Mouse (Mus musculus) gastrocnemius, postnatal 25 days (tissue): ENCODE measurements around the gene Scn3b. TPM values are rescaled to one million over a fixed set of nuclear protein-coding genes. Genes with fewer than 3 reads are reported as not detected.

Source experiments
- DNase-seq: peaks from one replicate; pipeline ENCODE4 v3.0.0; 2022
- total RNA-seq, 2 experiments: library from RNA; stranded (reverse); gene quantifications; 1 replicate in 1 of 2; 2 replicates in 1 of 2; pipeline ENCODE4 v1.2.3; 2021

Gene Scn3b
- total RNA-seq, 2 experiments from 2014 or later: 1.9 to 4.4 TPM

- DNase-seq: no peak
These were observed 68.3 kb downstream of the Scn3b start for GRCm38 (mm10) chr9:40337131-40337820.

GRCm38 (mm10) chr9:40339578-40339977 lies 70.6 kb downstream of the Scn3b start:
- no peak for DNase-seq

Other genes starting within 250 kb of the Scn3b start
- not detected for gene Olfr981, start 247.8 kb upstream of the Scn3b start, total RNA-seq
- not detected for gene Olfr982, start 195.4 kb upstream of the Scn3b start, total RNA-seq
- not detected for gene Olfr983, start 175.6 kb upstream of the Scn3b start, total RNA-seq
- not detected for gene Olfr984, start 155.0 kb upstream of the Scn3b start, total RNA-seq
- gene Olfr985, start 139.0 kb upstream of the Scn3b start, total RNA-seq: not detected
- not detected for gene Tmem225, start 121.1 kb upstream of the Scn3b start, total RNA-seq
- not detected for gene Olfr986, start 88.3 kb upstream of the Scn3b start, total RNA-seq
- 1 to 10 TPM; 1.3 to 1.4 TPM for gene Zfp202, start 76.9 kb upstream of the Scn3b start, total RNA-seq